Mouse (Mus musculus): ENCODE measurements at regions not wholly inside any gene's neighbourhood (a gene's known extent, or its start where the extent isn't known, plus 50 kb on each side); places are given as distances from the start of the nearest gene placed in this dataset.

GRCm38 (mm10) chr10:92510677-92511076 lies 211.5 kb downstream of the Nedd1 start:
- no peak for TF ChIP-seq CTCF (IDR thresholded peaks at IDR 0.05; ENCODE audit: extremely low read depth, insufficient read depth, low read length)
- no peak for TF ChIP-seq POLR2A (IDR thresholded peaks at IDR 0.05; ENCODE audit: extremely low read depth, insufficient read depth, low read length)

All from cortical plate, adult 2 months (tissue).